Mouse (Mus musculus): ENCODE measurements at regions not wholly inside any gene's neighbourhood (a gene's known extent, or its start where the extent isn't known, plus 50 kb on each side); places are given as distances from the start of the nearest gene placed in this dataset.

DNA sequence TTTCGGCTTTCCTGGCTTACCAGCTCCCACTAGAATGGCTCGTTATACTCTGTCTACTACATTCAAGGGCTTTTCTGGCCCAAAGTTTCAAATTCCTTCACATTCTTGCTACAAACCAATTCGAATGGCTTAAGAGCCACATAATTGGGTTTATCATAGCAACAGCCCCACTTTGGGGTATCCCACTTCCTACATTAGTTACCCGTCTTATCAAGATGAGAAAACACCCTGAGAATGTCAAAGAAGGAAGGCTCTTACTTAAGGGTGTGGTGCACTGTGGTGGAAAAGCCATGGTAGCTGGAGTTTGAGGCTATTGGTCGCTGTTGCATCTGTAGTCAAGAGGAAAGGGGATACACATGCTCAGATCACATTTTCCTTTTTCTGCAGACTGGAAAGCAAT lies 213.2 kb upstream of the Klf3 start:
- TF ChIP-seq POLR2A (IDR thresholded peaks at IDR 0.05; ENCODE audit: borderline replicate concordance, insufficient read depth, low read length), result no peak
- no peak for TF ChIP-seq CTCF (IDR thresholded peaks at IDR 0.05; ENCODE audit: borderline replicate concordance, insufficient read depth, low read depth, low read length)
